Mouse (Mus musculus): ENCODE results near the gene Dmrta1. TPM values are rescaled to one million over a fixed set of nuclear protein-coding genes. Genes with fewer than 3 reads are reported as not detected.

The Dmrta1 gene
- polyA plus RNA-seq, 1 experiment from 2014 or later, result 0.37 TPM

GRCm38 (mm10) chr4:89663406-89663805 lies 15.8 kb upstream of the Dmrta1 start:
- H3K4me3 ChIP-seq (ENCODE audit: low read depth, low read length), result no peak overlapping the region

GRCm38 (mm10) chr4:89674711-89675110 lies 4.5 kb upstream of the Dmrta1 start:
- Histone ChIP-seq H3K4me2 (ENCODE audit: low read depth) (no peak overlapping the region), H3K4me3 (ENCODE audit: low read depth, low read length) (no peak overlapping the region), H3K36me3 (ENCODE audit: control insufficient read depth, insufficient read depth, low read length) (no peaks in the 10 kb centered on the region), H3K27ac (ENCODE audit: low read depth, low read length) (no peak overlapping the region), H3K27me3 (ENCODE audit: control insufficient read depth, insufficient read depth, low read length) (no peaks in the 10 kb centered on the region), H3K9ac (ENCODE audit: low read length) (no peak overlapping the region), H3K9me3 (ENCODE audit: control insufficient read depth, low read length) (no peaks in the 10 kb centered on the region), H3K4me1 (ENCODE audit: control insufficient read depth, insufficient read depth, low read length) (no peaks in the 10 kb centered on the region)
- ATAC-seq (ENCODE audit: insufficient read depth, low FRiP score, low TSS enrichment) (no peak), DNase-seq (ENCODE audit: low spot score) (no peak)
- 90% methylated on average over 3 of the region's 3 CpGs for WGBS

More at GRCm38 (mm10) chr4:89663406-89663805, 15.8 kb upstream of the Dmrta1 start:
- Histone ChIP-seq H3K27ac (ENCODE audit: low read depth, low read length) (no peak overlapping the region), H3K27me3 (ENCODE audit: control insufficient read depth, insufficient read depth, low read length) (no peaks in the 10 kb centered on the region), H3K4me2 (ENCODE audit: low read depth) (no peak overlapping the region), H3K36me3 (ENCODE audit: control insufficient read depth, insufficient read depth, low read length) (no peaks in the 10 kb centered on the region), H3K9me3 (ENCODE audit: control insufficient read depth, low read length) (no peaks in the 10 kb centered on the region), H3K4me1 (ENCODE audit: control insufficient read depth, insufficient read depth, low read length) (no peaks in the 10 kb centered on the region), H3K9ac (ENCODE audit: low read length) (no peak overlapping the region)
- DNase-seq (ENCODE audit: low spot score) (no peak), ATAC-seq (ENCODE audit: insufficient read depth, low FRiP score, low TSS enrichment) (no peak)
- WGBS, result 67% methylated on average over 2 of the region's 2 CpGs

GRCm38 (mm10) chr4:89677903-89678302 lies 1.3 kb upstream of the Dmrta1 start:
- no peak overlapping the region for H3K4me2 ChIP-seq (ENCODE audit: low read depth)
- ATAC-seq (ENCODE audit: insufficient read depth, low FRiP score, low TSS enrichment), result 0 out of 2 replicates have a peak, but pooled peaks have one; percentile 52

GRCm38 (mm10) chr4:89678713-89679112 lies 523 bp upstream of the Dmrta1 start:
- DNase-seq (ENCODE audit: low spot score), result no peak
- H3K9ac ChIP-seq (ENCODE audit: low read length), result no peak overlapping the region
- H3K27ac ChIP-seq (ENCODE audit: low read depth, low read length), result no peak overlapping the region
- H3K4me3 ChIP-seq (ENCODE audit: low read depth, low read length), result no peak overlapping the region
- no peaks in the 10 kb centered on the region for H3K36me3 ChIP-seq (ENCODE audit: control insufficient read depth, insufficient read depth, low read length)
- 61% methylated on average over 5 of the region's 5 CpGs for WGBS
- peak; percentile 45; the same call in 1 of the 2 replicates for ATAC-seq (ENCODE audit: insufficient read depth, low FRiP score, low TSS enrichment)
- H3K4me1 ChIP-seq (ENCODE audit: control insufficient read depth, insufficient read depth, low read length), result no peaks in the 10 kb centered on the region
- no peaks in the 10 kb centered on the region for H3K9me3 ChIP-seq (ENCODE audit: control insufficient read depth, low read length)
- no peak overlapping the region for H3K4me2 ChIP-seq (ENCODE audit: low read depth)
- no peaks in the 10 kb centered on the region for H3K27me3 ChIP-seq (ENCODE audit: control insufficient read depth, insufficient read depth, low read length)

More at GRCm38 (mm10) chr4:89677903-89678302, 1.3 kb upstream of the Dmrta1 start:
- DNase-seq (ENCODE audit: low spot score), result no peak
- Histone ChIP-seq H3K27ac (ENCODE audit: low read depth, low read length) (no peak overlapping the region), H3K4me1 (ENCODE audit: control insufficient read depth, insufficient read depth, low read length) (no peaks in the 10 kb centered on the region), H3K9ac (ENCODE audit: low read length) (no peak overlapping the region), H3K4me3 (ENCODE audit: low read depth, low read length) (no peak overlapping the region), H3K27me3 (ENCODE audit: control insufficient read depth, insufficient read depth, low read length) (no peaks in the 10 kb centered on the region), H3K36me3 (ENCODE audit: control insufficient read depth, insufficient read depth, low read length) (no peaks in the 10 kb centered on the region), H3K9me3 (ENCODE audit: control insufficient read depth, low read length) (no peaks in the 10 kb centered on the region)
- 49% methylated on average over 7 of the region's 7 CpGs for WGBS

GRCm38 (mm10) chr4:89687961-89688803 lies 8.9 kb downstream of the Dmrta1 start:
- H3K9me3 ChIP-seq (ENCODE audit: control insufficient read depth, low read length), result no peaks in the 10 kb centered on the region
- peak; percentile 63 for DNase-seq (ENCODE audit: low spot score)
- H3K27ac ChIP-seq (ENCODE audit: low read depth, low read length), result no peak overlapping the region
- H3K9ac ChIP-seq (ENCODE audit: low read length), result peak overlapping the region; percentile 52
- peak overlapping the region; percentile 62 for H3K4me2 ChIP-seq (ENCODE audit: low read depth)
- H3K36me3 ChIP-seq (ENCODE audit: control insufficient read depth, insufficient read depth, low read length), result no peaks in the 10 kb centered on the region
- peaks cover 36% of the 10 kb centered on the region for H3K27me3 ChIP-seq (ENCODE audit: control insufficient read depth, insufficient read depth, low read length)
- peak overlapping the region; percentile 51 for H3K4me3 ChIP-seq (ENCODE audit: low read depth, low read length)
- no peaks in the 10 kb centered on the region for H3K4me1 ChIP-seq (ENCODE audit: control insufficient read depth, insufficient read depth, low read length)
- under 1% methylated on average over 78 of the region's 78 CpGs for WGBS
- peak; percentile 70 for ATAC-seq (ENCODE audit: insufficient read depth, low FRiP score, low TSS enrichment)

GRCm38 (mm10) chr4:89688804-89689497 lies 9.7 kb downstream of the Dmrta1 start:
- ATAC-seq (ENCODE audit: insufficient read depth, low FRiP score, low TSS enrichment) (no peak), DNase-seq (ENCODE audit: low spot score) (peak; percentile 36)
- Histone ChIP-seq H3K9ac (ENCODE audit: low read length) (peak overlapping the region; percentile 52), H3K36me3 (ENCODE audit: control insufficient read depth, insufficient read depth, low read length) (no peaks in the 10 kb centered on the region), H3K27me3 (ENCODE audit: control insufficient read depth, insufficient read depth, low read length) (peaks cover 36% of the 10 kb centered on the region), H3K4me2 (ENCODE audit: low read depth) (peak overlapping the region; percentile 62), H3K9me3 (ENCODE audit: control insufficient read depth, low read length) (no peaks in the 10 kb centered on the region), H3K4me1 (ENCODE audit: control insufficient read depth, insufficient read depth, low read length) (no peaks in the 10 kb centered on the region), H3K27ac (ENCODE audit: low read depth, low read length) (no peak overlapping the region), H3K4me3 (ENCODE audit: low read depth, low read length) (peak overlapping the region; percentile 51)
- 2% methylated on average over 16 of the region's 16 CpGs for WGBS

- H3K27me3 ChIP-seq (ENCODE audit: control insufficient read depth, insufficient read depth, low read length), result peaks cover 33% of the 10 kb centered on the region
- no peak overlapping the region for H3K4me3 ChIP-seq (ENCODE audit: low read depth, low read length)
- H3K4me1 ChIP-seq (ENCODE audit: control insufficient read depth, insufficient read depth, low read length), result no peaks in the 10 kb centered on the region
- no peak for DNase-seq (ENCODE audit: low spot score)
- H3K27ac ChIP-seq (ENCODE audit: low read depth, low read length), result no peak overlapping the region
- no peaks in the 10 kb centered on the region for H3K9me3 ChIP-seq (ENCODE audit: control insufficient read depth, low read length)
- 91% methylated on average over 6 of the region's 6 CpGs for WGBS
- no peak for ATAC-seq (ENCODE audit: insufficient read depth, low FRiP score, low TSS enrichment)
- no peak overlapping the region for H3K9ac ChIP-seq (ENCODE audit: low read length)
- no peak overlapping the region for H3K4me2 ChIP-seq (ENCODE audit: low read depth)
- H3K36me3 ChIP-seq (ENCODE audit: control insufficient read depth, insufficient read depth, low read length), result no peaks in the 10 kb centered on the region
These were observed 12.7 kb downstream of the Dmrta1 start for GRCm38 (mm10) chr4:89691936-89692335.

- no peaks in the 10 kb centered on the region for H3K36me3 ChIP-seq (ENCODE audit: control insufficient read depth, insufficient read depth, low read length)
- WGBS, result 26% methylated on average over 1 of the region's 1 CpGs
These were observed 13.5 kb downstream of the Dmrta1 start for GRCm38 (mm10) chr4:89692780-89693179.

More at GRCm38 (mm10) chr4:89692780-89693179, 13.5 kb downstream of the Dmrta1 start:
- ATAC-seq (ENCODE audit: insufficient read depth, low FRiP score, low TSS enrichment) (no peak), DNase-seq (ENCODE audit: low spot score) (no peak)
- Histone ChIP-seq H3K27ac (ENCODE audit: low read depth, low read length) (no peak overlapping the region), H3K9me3 (ENCODE audit: control insufficient read depth, low read length) (no peaks in the 10 kb centered on the region), H3K4me1 (ENCODE audit: control insufficient read depth, insufficient read depth, low read length) (no peaks in the 10 kb centered on the region), H3K9ac (ENCODE audit: low read length) (no peak overlapping the region), H3K4me3 (ENCODE audit: low read depth, low read length) (no peak overlapping the region), H3K27me3 (ENCODE audit: control insufficient read depth, insufficient read depth, low read length) (peaks cover 24% of the 10 kb centered on the region), H3K4me2 (ENCODE audit: low read depth) (no peak overlapping the region)

Measured in neural tube, embryonic 11.5 days (tissue).